Mouse (Mus musculus) stomach, embryonic 15.5 days (tissue): ENCODE measurements around the gene Ralgapb. TPM values are rescaled to one million over a fixed set of nuclear protein-coding genes. Genes with fewer than 3 reads are reported as not detected.
A peak's percentile ranks its signal among the peaks of the same experiment; 100 is the strongest.

Experiments
- ATAC-seq: fragments of 200-750 bp; cut with Nextera tagmentation; 2 replicates; pipeline ENCODE4 v1.8.0; 2017; ENCODE audit warnings: low read depth, moderate number of reproducible peaks, moderate TSS enrichment; ENCODE audit not compliant: insufficient read depth, low FRiP score
- H3K27ac ChIP-seq: fragments of 300-500 bp; sonication (generic); 2 replicates; pipeline ENCODE4 v1.5.1; 2015; ENCODE audit warnings: mild to moderate bottlenecking, inconsistent platforms
- H3K27me3 ChIP-seq: fragments of 300-500 bp; sonication (generic); replicated peaks from 2 replicates; pipeline ENCODE4 v1.6.1; 2015; ENCODE audit warnings: inconsistent platforms
- H3K36me3 ChIP-seq: fragments of 300-500 bp; sonication (generic); 2 replicates; pipeline ENCODE4 v1.6.1; 2015; ENCODE audit warnings: inconsistent platforms
- H3K4me1 ChIP-seq: fragments of 300-500 bp; sonication (generic); 2 replicates; pipeline ENCODE4 v1.6.1; 2015; ENCODE audit warnings: inconsistent platforms
- H3K4me2 ChIP-seq: fragments of 300-500 bp; sonication (generic); 2 replicates; pipeline ENCODE4 v1.6.1; 2015; ENCODE audit warnings: mild to moderate bottlenecking, inconsistent platforms
- H3K4me3 ChIP-seq: fragments of 300-500 bp; sonication (generic); replicated peaks from 2 replicates; pipeline ENCODE4 v1.5.1; 2015; ENCODE audit warnings: inconsistent platforms
- H3K9ac ChIP-seq: fragments of 300-500 bp; sonication (generic); 2 replicates; pipeline ENCODE4 v1.6.1; 2015; ENCODE audit warnings: inconsistent platforms
- H3K9me3 ChIP-seq: fragments of 300-500 bp; sonication (generic); 2 replicates; pipeline ENCODE4 v1.6.1; 2016; ENCODE audit warnings: inconsistent platforms
- WGBS: fragments of 180-500 bp; shearing (Covaris S2); methylation state at CpG from one replicate; pipeline ENCODE4 v1.1.7; 2015; 5-methylcytosine and 5-hydroxymethylcytosine counted together
- polyA plus RNA-seq: library from polyadenylated mRNA; unstranded; fragments of >200 nt; fragmentation: Nextera tagmentation; extraction: Ambion mirVana; gene quantifications from 2 replicates; pipeline ENCODE4 v1.2.1, GENCODE M21; 2015

Gene Ralgapb
- polyA plus RNA-seq, 1 experiment from 2014 or later, result 14.8 TPM

GRCm38 (mm10) chr2:158524129-158524860 lies 114.6 kb downstream of the Ralgapb start:
- no peak overlapping the region for H3K9ac ChIP-seq
- no peaks in the 10 kb centered on the region for H3K27me3 ChIP-seq
- WGBS, result 83% methylated on average over 16 of the region's 16 CpGs
- H3K4me1 ChIP-seq, result no peaks in the 10 kb centered on the region
- H3K27ac ChIP-seq, result no peak overlapping the region
- H3K4me2 ChIP-seq, result no peak overlapping the region
- no peaks in the 10 kb centered on the region for H3K9me3 ChIP-seq
- H3K36me3 ChIP-seq, result no peaks in the 10 kb centered on the region
- ATAC-seq, result no peak
- no peak overlapping the region for H3K4me3 ChIP-seq

GRCm38 (mm10) chr2:158534090-158534489 lies 124.4 kb downstream of the Ralgapb start:
- no peak overlapping the region for H3K27ac ChIP-seq
- 6% methylated on average over 4 of the region's 4 CpGs for WGBS
- no peak overlapping the region for H3K4me3 ChIP-seq
- no peak for ATAC-seq
- no peaks in the 10 kb centered on the region for H3K4me1 ChIP-seq
- H3K9ac ChIP-seq, result no peak overlapping the region
- no peaks in the 10 kb centered on the region for H3K9me3 ChIP-seq
- no peak overlapping the region for H3K4me2 ChIP-seq
- no peaks in the 10 kb centered on the region for H3K27me3 ChIP-seq
- no peaks in the 10 kb centered on the region for H3K36me3 ChIP-seq

- H3K9me3 ChIP-seq, result no peaks in the 10 kb centered on the region
- no peaks in the 10 kb centered on the region for H3K27me3 ChIP-seq
- 75% methylated on average over 8 of the region's 8 CpGs for WGBS
- H3K9ac ChIP-seq, result no peak overlapping the region
- no peaks in the 10 kb centered on the region for H3K4me1 ChIP-seq
- no peak overlapping the region for H3K4me2 ChIP-seq
- ATAC-seq, result no peak
- H3K4me3 ChIP-seq, result no peak overlapping the region
- H3K36me3 ChIP-seq, result no peaks in the 10 kb centered on the region
- no peak overlapping the region for H3K27ac ChIP-seq
Measured at GRCm38 (mm10) chr2:158534559-158534958, 124.9 kb downstream of the Ralgapb start.

GRCm38 (mm10) chr2:158539433-158540305 lies 130.0 kb downstream of the Ralgapb start:
- H3K27me3 ChIP-seq, result no peaks in the 10 kb centered on the region
- H3K9me3 ChIP-seq, result no peaks in the 10 kb centered on the region
- no peak for ATAC-seq
- 47% methylated on average over 24 of the region's 24 CpGs for WGBS
- no peak overlapping the region for H3K27ac ChIP-seq
- H3K4me3 ChIP-seq, result no peak overlapping the region
- H3K4me1 ChIP-seq, result no peaks in the 10 kb centered on the region
- H3K36me3 ChIP-seq, result no peaks in the 10 kb centered on the region
- H3K9ac ChIP-seq, result no peak overlapping the region
- peak overlapping the region; percentile 25; the same call in 1 of the 2 replicates for H3K4me2 ChIP-seq

GRCm38 (mm10) chr2:158541286-158541685 lies 131.6 kb downstream of the Ralgapb start:
- Histone ChIP-seq H3K36me3 (no peaks in the 10 kb centered on the region), H3K4me3 (no peak overlapping the region), H3K27ac (no peak overlapping the region), H3K27me3 (no peaks in the 10 kb centered on the region), H3K9me3 (no peaks in the 10 kb centered on the region), H3K9ac (no peak overlapping the region), H3K4me2 (no peak overlapping the region), H3K4me1 (no peaks in the 10 kb centered on the region)
- no peak for ATAC-seq
- 41% methylated on average over 4 of the region's 4 CpGs for WGBS

DNA sequence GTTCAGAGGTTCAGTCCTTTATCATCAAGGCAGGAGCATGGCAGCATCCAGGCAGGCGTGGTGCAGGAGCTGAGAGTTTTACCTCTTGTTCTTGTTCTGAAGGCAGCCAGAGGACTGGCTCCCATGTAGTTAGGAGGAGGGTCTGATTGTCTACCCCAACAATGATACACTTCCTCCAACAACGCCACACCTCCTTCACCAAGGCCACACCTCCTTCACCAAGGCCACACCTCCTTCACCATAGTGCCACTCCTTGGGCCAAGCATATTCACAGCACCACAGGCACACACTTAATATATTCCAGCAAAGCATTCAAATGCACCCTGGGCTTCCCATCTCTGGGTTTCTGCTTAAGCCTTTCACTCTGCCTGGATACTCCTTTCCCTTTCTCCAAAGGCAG lies 135.6 kb downstream of the Ralgapb start:
- WGBS, result 65% methylated on average over 2 of the region's 2 CpGs
- Histone ChIP-seq H3K27me3 (0 out of 2 replicates have a peak, but pooled peaks cover 4% of the 10 kb centered on the region), H3K27ac (no peak overlapping the region), H3K9me3 (no peaks in the 10 kb centered on the region), H3K36me3 (no peaks in the 10 kb centered on the region), H3K4me2 (no peak overlapping the region), H3K4me1 (no peaks in the 10 kb centered on the region), H3K9ac (no peak overlapping the region), H3K4me3 (no peak overlapping the region)
- no peak for ATAC-seq

DNA sequence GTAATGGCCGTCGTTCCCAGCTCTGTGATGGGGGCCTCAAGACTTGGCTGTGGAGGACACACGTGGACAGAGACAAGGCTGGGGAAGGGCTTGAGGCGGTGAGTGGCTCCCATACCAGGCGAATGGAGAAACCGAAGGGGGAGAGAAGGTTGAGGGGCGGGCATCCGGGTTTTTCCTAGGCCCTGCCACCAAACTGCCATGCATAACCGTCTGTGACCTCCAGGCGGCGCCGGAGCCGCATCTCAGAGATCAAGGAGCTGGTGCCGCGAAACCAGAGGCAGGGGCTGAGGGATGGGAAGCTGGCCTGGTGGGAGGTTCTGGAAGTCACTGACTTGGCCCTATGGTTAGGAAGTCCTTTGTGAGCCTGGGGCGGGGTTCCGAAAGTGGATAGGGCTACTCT lies 137.1 kb downstream of the Ralgapb start:
- Histone ChIP-seq H3K9me3 (no peaks in the 10 kb centered on the region), H3K27ac (no peak overlapping the region), H3K27me3 (0 out of 2 replicates have a peak, but pooled peaks cover 4% of the 10 kb centered on the region), H3K4me3 (no peak overlapping the region), H3K4me2 (peak overlapping the region; percentile 21; the same call in 1 of the 2 replicates), H3K9ac (no peak overlapping the region), H3K4me1 (no peaks in the 10 kb centered on the region), H3K36me3 (no peaks in the 10 kb centered on the region)
- 7% methylated on average over 17 of the region's 17 CpGs for WGBS
- 0 out of 2 replicates have a peak, but pooled peaks have one; percentile 25 for ATAC-seq

Other genes starting within 250 kb of the Ralgapb start
- 3.8 TPM in 2 replicates for gene D630003M21Rik, start 180.6 kb upstream of the Ralgapb start, polyA plus RNA-seq
- not detected in 2 replicates for gene Bpi, start 151.8 kb upstream of the Ralgapb start, polyA plus RNA-seq
- 6.0 and 8.2 TPM in 2 replicates for gene Lbp, start 103.4 kb upstream of the Ralgapb start, polyA plus RNA-seq
- gene Snhg11, start 34.2 kb upstream of the Ralgapb start, polyA plus RNA-seq, result 5.9 and 6.9 TPM in 2 replicates
- gene Adig, start 92.8 kb downstream of the Ralgapb start, polyA plus RNA-seq, result 0.77 and 1.1 TPM in 2 replicates
- gene Arhgap40, start 102.9 kb downstream of the Ralgapb start, polyA plus RNA-seq, result 1.9 and 2.9 TPM in 2 replicates
- not detected in 2 replicates for gene Slc32a1, start 200.9 kb downstream of the Ralgapb start, polyA plus RNA-seq
- gene Actr5, start 215.0 kb downstream of the Ralgapb start, polyA plus RNA-seq, result 8.7 and 9.7 TPM in 2 replicates